Mouse (Mus musculus) neural tube, embryonic 14.5 days (tissue): ENCODE measurements around the gene C2cd4b. TPM values are rescaled to one million over a fixed set of nuclear protein-coding genes. Genes with fewer than 3 reads are reported as not detected.

Experiments
- ATAC-seq: fragments of 200-750 bp; cut with Nextera tagmentation; 2 replicates; pipeline ENCODE4 v1.8.0; 2017; ENCODE audit warnings: low read depth, mild to moderate bottlenecking, moderate TSS enrichment, moderate library complexity
- H3K27ac ChIP-seq: fragments of 300-500 bp; sonication (generic); 2 replicates; pipeline ENCODE4 v1.5.1; 2014; ENCODE audit warnings: low read depth, mild to moderate bottlenecking, control low read depth, low read length, moderate library complexity, mixed read lengths
- H3K27me3 ChIP-seq: fragments of 300-500 bp; sonication (generic); 2 replicates; pipeline ENCODE4 v1.6.1; 2014; ENCODE audit warnings: low read length; ENCODE audit not compliant: control insufficient read depth, insufficient read depth
- H3K36me3 ChIP-seq: fragments of 300-500 bp; sonication (generic); 2 replicates; pipeline ENCODE4 v1.6.1; 2014; ENCODE audit warnings: low read length, mixed read lengths; ENCODE audit not compliant: control insufficient read depth, insufficient read depth
- H3K4me1 ChIP-seq: fragments of 300-500 bp; sonication (generic); 2 replicates; pipeline ENCODE4 v1.6.1; 2014; ENCODE audit warnings: low read length; ENCODE audit not compliant: control insufficient read depth, insufficient read depth
- H3K4me2 ChIP-seq: fragments of 300-500 bp; sonication (generic); 2 replicates; pipeline ENCODE4 v1.6.1; 2014; ENCODE audit warnings: mild to moderate bottlenecking, low read depth, low read length, control low read depth
- H3K4me3 ChIP-seq: fragments of 300-500 bp; sonication (generic); 2 replicates; pipeline ENCODE4 v1.5.1; 2014; ENCODE audit warnings: low read depth, low read length, control low read depth, mixed read lengths
- H3K9ac ChIP-seq: fragments of 300-500 bp; sonication (generic); replicated peaks from 2 replicates; pipeline ENCODE4 v1.6.1; 2014; ENCODE audit warnings: low read depth, mild to moderate bottlenecking, control low read depth, low read length, mixed read lengths
- H3K9me3 ChIP-seq: fragments of 300-500 bp; sonication (generic); 2 replicates; pipeline ENCODE4 v1.6.1; 2016; ENCODE audit warnings: low read length; ENCODE audit not compliant: control insufficient read depth
- WGBS: fragments of 180-500 bp; shearing (Covaris S2); extraction: QIAGEN DNeasy Blood & Tissue Kit; methylation state at CpG from one replicate; pipeline ENCODE4 v1.1.7; 2014; 5-methylcytosine and 5-hydroxymethylcytosine counted together
- microRNA-seq: library from miRNA; unstranded; fragments of <30 nt; microRNA quantifications from one replicate; pipeline ENCODE4, GENCODE M21; 2016
- polyA plus RNA-seq: library from polyadenylated mRNA; unstranded; fragments of >200 nt; fragmentation: Nextera tagmentation; extraction: Ambion mirVana; gene quantifications from 2 replicates; pipeline ENCODE4 v1.2.1, GENCODE M21; 2014

The C2cd4b gene
- polyA plus RNA-seq, 1 experiment from 2014 or later = 1.9 TPM

DNA sequence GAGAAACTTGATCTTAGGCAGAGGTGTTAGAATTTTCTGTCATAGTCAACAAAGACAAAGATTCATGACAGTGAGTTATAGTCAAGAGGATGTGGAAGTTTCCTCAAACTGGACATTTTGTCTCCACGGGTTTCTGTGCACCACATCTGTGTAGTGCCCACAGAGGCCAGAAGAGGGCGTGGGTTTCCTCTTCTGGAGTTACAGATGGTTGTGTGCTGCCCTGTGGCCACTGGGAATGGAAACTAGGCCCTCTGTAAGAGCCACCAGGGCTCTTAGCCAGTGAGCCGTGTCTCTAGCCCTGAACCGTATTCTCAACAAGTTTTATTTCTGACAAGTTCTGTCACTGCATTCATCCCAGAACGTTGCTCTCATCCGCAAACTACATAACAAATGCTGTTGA, 51.3 kb downstream of the C2cd4b start:
- Histone ChIP-seq H3K27ac (no peak overlapping the region), H3K4me3 (no peak overlapping the region), H3K4me2 (no peak overlapping the region), H3K4me1 (no peaks in the 10 kb centered on the region), H3K36me3 (no peaks in the 10 kb centered on the region), H3K9ac (no peak overlapping the region), H3K9me3 (no peaks in the 10 kb centered on the region), H3K27me3 (no peaks in the 10 kb centered on the region)
- no peak for ATAC-seq
- WGBS = 66% methylated on average over 6 of the region's 6 CpGs

Small RNA genes lying within 50 kb of the gene (microRNA-seq; reads per million reads assigned to microRNA genes)
- gene Mir7241 = not detected
- gene Mir7242 = not detected

Other genes with a start within 250 kb of the C2cd4b start
- 52.5 and 66.6 TPM in 2 replicates for gene Tln2, start 199.7 kb upstream of the C2cd4b start, polyA plus RNA-seq
- 0.57 and 0.63 TPM in 2 replicates for gene C2cd4a, start 72.9 kb downstream of the C2cd4b start, polyA plus RNA-seq
- gene Vps13c, start 81.0 kb downstream of the C2cd4b start, polyA plus RNA-seq = 11.0 and 16.5 TPM in 2 replicates